Mouse (Mus musculus) T-helper 1 cell (primary cell): ENCODE results near the gene Cct3.
"Not testable (repeated sequence)": the region's sequence is repeated elsewhere in the genome, so short reads cannot be mapped to it uniquely, and the experiment has no call there.

ENCODE experiments used
- in situ Hi-C: fragments of 300-600 bp; cut with MboI, MseI; formaldehyde crosslinking; loops from one replicate; pipeline ENCODE4 v1.15.1; 2025; ENCODE audit warnings: high pct_unique_total_duplicates

Gene Cct3

GRCm38 (mm10) chr3:88361096-88361495 is 64.2 kb downstream of the Cct3 start:
- in situ Hi-C loops: no loop called here

- in situ Hi-C loops: no loop called here
Measured at GRCm38 (mm10) chr3:88361612-88362313, 64.8 kb downstream of the Cct3 start.

DNA sequence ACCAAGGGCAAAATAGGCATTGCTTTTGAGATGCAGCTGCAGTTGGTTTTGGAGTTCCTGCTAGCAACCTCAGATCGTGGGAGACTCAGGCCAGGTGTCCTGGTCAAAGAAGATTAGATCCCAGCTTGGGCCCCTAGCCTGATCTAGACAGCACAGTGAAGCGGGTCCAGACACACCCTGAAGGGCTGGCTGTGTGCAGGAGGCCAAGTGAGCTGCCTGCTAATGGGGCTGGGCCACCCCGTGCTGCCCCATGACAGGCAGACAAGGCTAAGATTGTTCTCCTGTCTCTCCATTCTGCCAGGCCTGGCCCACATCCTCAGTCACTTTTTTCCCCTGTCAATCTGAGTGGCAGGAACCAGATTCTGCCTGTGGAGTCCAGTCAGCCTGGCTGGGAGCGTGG is 66.8 kb downstream of the Cct3 start:
- in situ Hi-C loops: no loop called here

DNA sequence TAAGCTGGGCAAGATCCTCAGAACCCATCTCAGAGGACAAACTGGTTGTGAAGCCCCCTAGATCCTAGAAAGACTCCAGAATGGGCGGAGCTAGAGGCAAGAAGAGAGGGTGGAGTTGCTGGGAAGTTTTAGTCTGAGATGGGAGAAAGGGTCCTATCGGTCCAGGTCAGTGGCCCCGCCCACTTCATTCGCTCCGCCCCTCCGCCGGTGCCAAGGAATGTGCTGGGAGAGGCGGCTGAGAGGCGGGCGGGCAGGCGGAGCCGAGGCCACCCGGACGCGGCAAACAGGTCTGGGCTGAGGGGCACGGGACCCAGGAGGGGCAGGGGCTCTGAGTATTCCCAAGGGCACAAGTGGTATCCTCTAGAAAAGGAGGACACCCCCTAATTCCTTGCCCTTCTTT is 67.4 kb downstream of the Cct3 start, which contains the start of gene Paqr6:
Gene Paqr6, plus strand, starts transcription at position 248 of the 400 bp plus-strand sequence.
- in situ Hi-C loops: no loop called here

DNA sequence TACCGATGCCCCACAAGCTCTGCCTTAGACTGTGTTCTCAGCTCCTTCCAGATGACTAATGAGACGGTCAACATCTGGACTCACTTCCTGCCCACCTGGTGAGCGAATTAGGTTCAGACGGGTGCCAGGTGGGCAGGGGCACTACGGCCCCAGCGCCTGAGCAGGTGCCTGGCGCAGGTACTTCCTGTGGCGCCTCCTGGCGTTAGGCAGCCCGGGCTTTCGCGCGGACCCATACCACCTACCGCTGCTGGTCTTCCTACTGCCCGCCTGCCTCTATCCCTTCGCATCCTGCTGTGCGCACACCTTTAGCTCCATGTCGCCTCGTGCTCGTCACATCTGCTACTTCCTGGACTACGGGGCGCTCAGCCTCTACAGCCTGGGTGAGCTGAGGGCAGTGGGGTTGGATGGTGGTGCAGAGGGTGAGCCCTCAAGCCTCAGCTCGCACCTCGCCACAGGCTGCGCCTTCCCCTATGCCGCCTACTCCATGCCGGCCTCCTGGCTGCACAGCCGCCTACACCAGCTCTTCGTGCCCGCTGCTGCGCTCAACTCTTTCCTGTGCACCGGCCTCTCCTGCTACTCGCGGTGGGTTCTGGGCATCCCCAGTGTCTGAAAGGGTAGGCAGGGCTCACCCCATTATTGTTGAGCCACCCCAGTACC is 68.9 kb downstream of the Cct3 start:
- in situ Hi-C loops: no loop called here

- in situ Hi-C loops: not testable (repeated sequence)
Measured at GRCm38 (mm10) chr3:88366830-88367428, 70.0 kb downstream of the Cct3 start.

DNA sequence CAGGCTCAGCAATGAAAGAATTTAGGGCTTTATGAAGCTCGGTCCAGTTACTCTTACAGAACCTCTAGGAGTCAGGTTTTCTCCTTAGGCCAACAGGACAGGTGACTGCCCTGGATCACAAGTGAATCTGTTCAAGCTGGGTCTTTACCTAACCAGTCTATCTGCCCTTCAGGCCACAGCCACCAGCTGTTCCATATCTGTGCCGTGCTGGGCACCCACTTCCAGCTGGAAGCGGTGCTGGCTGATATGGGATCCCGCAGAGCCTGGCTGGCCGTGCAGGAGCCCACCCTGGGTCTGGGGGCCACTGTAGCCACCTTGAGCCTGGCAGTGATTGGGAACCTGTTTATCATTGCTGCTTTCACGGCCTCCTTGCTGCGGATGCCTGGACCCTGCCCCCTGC is 70.6 kb downstream of the Cct3 start:
- in situ Hi-C loops: not testable (repeated sequence)

- in situ Hi-C loops: not testable (repeated sequence)
Measured at GRCm38 (mm10) chr3:88368511-88368910, 71.6 kb downstream of the Cct3 start.
